Mouse (Mus musculus): Measurements from ENCODE around the gene Plbd1. TPM values are rescaled to one million over a fixed set of nuclear protein-coding genes. Genes with fewer than 3 reads are reported as not detected.

Gene Plbd1
- polyA plus RNA-seq, 1 experiment from 2014 or later = 32.8 TPM

- Histone ChIP-seq H3K36me3 (ENCODE audit: control insufficient read depth, insufficient read depth, low read length) (no peaks in the 10 kb centered on the region), H3K9ac (ENCODE audit: low read depth, low read length) (no peak overlapping the region), H3K4me2 (ENCODE audit: low read depth, low read length) (no peak overlapping the region), H3K9me3 (ENCODE audit: control insufficient read depth, low read length) (no peaks in the 10 kb centered on the region), H3K4me1 (ENCODE audit: control insufficient read depth, insufficient read depth, low read length) (peaks cover 6% of the 10 kb centered on the region), H3K27me3 (replicated peaks; ENCODE audit: control insufficient read depth, insufficient read depth, low read length) (peaks cover 3% of the 10 kb centered on the region), H3K27ac (ENCODE audit: low read length) (no peak overlapping the region), H3K4me3 (ENCODE audit: low read length) (no peak overlapping the region)
- 90% methylated on average over 9 of the region's 9 CpGs for WGBS
- no peak for ATAC-seq
These were observed 2.5 kb downstream of the Plbd1 start for GRCm38 (mm10) chr6:136659226-136659625.

GRCm38 (mm10) chr6:136658303-136658702, 3.4 kb downstream of the Plbd1 start:
- peaks cover 3% of the 10 kb centered on the region for H3K27me3 ChIP-seq (replicated peaks; ENCODE audit: control insufficient read depth, insufficient read depth, low read length)
- 70% methylated on average over 4 of the region's 4 CpGs for WGBS
- H3K4me1 ChIP-seq (ENCODE audit: control insufficient read depth, insufficient read depth, low read length) = peaks cover 6% of the 10 kb centered on the region

GRCm38 (mm10) chr6:136655786-136656185, 5.9 kb downstream of the Plbd1 start:
- no peaks in the 10 kb centered on the region for H3K4me1 ChIP-seq (ENCODE audit: control insufficient read depth, insufficient read depth, low read length)
- no peak overlapping the region for H3K4me3 ChIP-seq (ENCODE audit: low read length)
- no peaks in the 10 kb centered on the region for H3K9me3 ChIP-seq (ENCODE audit: control insufficient read depth, low read length)
- ATAC-seq = no peak
- H3K4me2 ChIP-seq (ENCODE audit: low read depth, low read length) = peak overlapping the region; percentile 3; the same call in 1 of the 2 replicates
- H3K9ac ChIP-seq (ENCODE audit: low read depth, low read length) = no peak overlapping the region
- no peaks in the 10 kb centered on the region for H3K27me3 ChIP-seq (replicated peaks; ENCODE audit: control insufficient read depth, insufficient read depth, low read length)
- no peaks in the 10 kb centered on the region for H3K36me3 ChIP-seq (ENCODE audit: control insufficient read depth, insufficient read depth, low read length)
- no peak overlapping the region for H3K27ac ChIP-seq (ENCODE audit: low read length)
- WGBS = 72% methylated on average over 11 of the region's 11 CpGs

More at GRCm38 (mm10) chr6:136658303-136658702, 3.4 kb downstream of the Plbd1 start:
- Histone ChIP-seq H3K9ac (ENCODE audit: low read depth, low read length) (no peak overlapping the region), H3K27ac (ENCODE audit: low read length) (no peak overlapping the region), H3K4me2 (ENCODE audit: low read depth, low read length) (no peak overlapping the region), H3K9me3 (ENCODE audit: control insufficient read depth, low read length) (no peaks in the 10 kb centered on the region), H3K4me3 (ENCODE audit: low read length) (no peak overlapping the region), H3K36me3 (ENCODE audit: control insufficient read depth, insufficient read depth, low read length) (no peaks in the 10 kb centered on the region)
- ATAC-seq = no peak

GRCm38 (mm10) chr6:136654470-136654869, 7.3 kb downstream of the Plbd1 start:
- H3K9me3 ChIP-seq (ENCODE audit: control insufficient read depth, low read length) = no peaks in the 10 kb centered on the region
- no peak overlapping the region for H3K4me3 ChIP-seq (ENCODE audit: low read length)
- ATAC-seq = no peak
- H3K36me3 ChIP-seq (ENCODE audit: control insufficient read depth, insufficient read depth, low read length) = no peaks in the 10 kb centered on the region
- H3K27ac ChIP-seq (ENCODE audit: low read length) = no peak overlapping the region
- no peaks in the 10 kb centered on the region for H3K4me1 ChIP-seq (ENCODE audit: control insufficient read depth, insufficient read depth, low read length)
- no peak overlapping the region for H3K4me2 ChIP-seq (ENCODE audit: low read depth, low read length)
- H3K9ac ChIP-seq (ENCODE audit: low read depth, low read length) = no peak overlapping the region
- 75% methylated on average over 20 of the region's 20 CpGs for WGBS
- no peaks in the 10 kb centered on the region for H3K27me3 ChIP-seq (replicated peaks; ENCODE audit: control insufficient read depth, insufficient read depth, low read length)

- Histone ChIP-seq H3K4me1 (ENCODE audit: control insufficient read depth, insufficient read depth, low read length) (no peaks in the 10 kb centered on the region), H3K27ac (ENCODE audit: low read length) (no peak overlapping the region)
These were observed 8.4 kb downstream of the Plbd1 start for GRCm38 (mm10) chr6:136653331-136653730.

GRCm38 (mm10) chr6:136650664-136651063, 11.1 kb downstream of the Plbd1 start:
- Histone ChIP-seq H3K27me3 (replicated peaks; ENCODE audit: control insufficient read depth, insufficient read depth, low read length) (no peaks in the 10 kb centered on the region), H3K4me2 (ENCODE audit: low read depth, low read length) (no peak overlapping the region), H3K27ac (ENCODE audit: low read length) (no peak overlapping the region), H3K9ac (ENCODE audit: low read depth, low read length) (no peak overlapping the region), H3K36me3 (ENCODE audit: control insufficient read depth, insufficient read depth, low read length) (no peaks in the 10 kb centered on the region), H3K4me3 (ENCODE audit: low read length) (no peak overlapping the region), H3K9me3 (ENCODE audit: control insufficient read depth, low read length) (no peaks in the 10 kb centered on the region), H3K4me1 (ENCODE audit: control insufficient read depth, insufficient read depth, low read length) (no peaks in the 10 kb centered on the region)
- 86% methylated on average over 8 of the region's 8 CpGs for WGBS
- ATAC-seq = no peak

More at GRCm38 (mm10) chr6:136653331-136653730, 8.4 kb downstream of the Plbd1 start:
- H3K9ac ChIP-seq (ENCODE audit: low read depth, low read length) = no peak overlapping the region
- H3K4me2 ChIP-seq (ENCODE audit: low read depth, low read length) = no peak overlapping the region
- WGBS = 53% methylated on average over 5 of the region's 5 CpGs
- no peaks in the 10 kb centered on the region for H3K27me3 ChIP-seq (replicated peaks; ENCODE audit: control insufficient read depth, insufficient read depth, low read length)
- H3K9me3 ChIP-seq (ENCODE audit: control insufficient read depth, low read length) = no peaks in the 10 kb centered on the region
- no peaks in the 10 kb centered on the region for H3K36me3 ChIP-seq (ENCODE audit: control insufficient read depth, insufficient read depth, low read length)
- no peak overlapping the region for H3K4me3 ChIP-seq (ENCODE audit: low read length)
- ATAC-seq = no peak

GRCm38 (mm10) chr6:136647455-136647861, 14.3 kb downstream of the Plbd1 start:
- Histone ChIP-seq H3K4me2 (ENCODE audit: low read depth, low read length) (no peak overlapping the region), H3K4me3 (ENCODE audit: low read length) (no peak overlapping the region), H3K36me3 (ENCODE audit: control insufficient read depth, insufficient read depth, low read length) (no peaks in the 10 kb centered on the region), H3K27ac (ENCODE audit: low read length) (0 out of 2 replicates have a peak overlapping the region, but pooled peaks have one; percentile 27), H3K9ac (ENCODE audit: low read depth, low read length) (no peak overlapping the region), H3K27me3 (replicated peaks; ENCODE audit: control insufficient read depth, insufficient read depth, low read length) (no peaks in the 10 kb centered on the region), H3K9me3 (ENCODE audit: control insufficient read depth, low read length) (no peaks in the 10 kb centered on the region), H3K4me1 (ENCODE audit: control insufficient read depth, insufficient read depth, low read length) (no peaks in the 10 kb centered on the region)
- 30% methylated on average over 10 of the region's 10 CpGs for WGBS
- peak; percentile 91 for ATAC-seq

- Histone ChIP-seq H3K4me1 (ENCODE audit: control insufficient read depth, insufficient read depth, low read length) (no peaks in the 10 kb centered on the region), H3K4me3 (ENCODE audit: low read length) (no peak overlapping the region), H3K9me3 (ENCODE audit: control insufficient read depth, low read length) (no peaks in the 10 kb centered on the region), H3K27ac (ENCODE audit: low read length) (no peak overlapping the region), H3K36me3 (ENCODE audit: control insufficient read depth, insufficient read depth, low read length) (no peaks in the 10 kb centered on the region), H3K9ac (ENCODE audit: low read depth, low read length) (no peak overlapping the region), H3K4me2 (ENCODE audit: low read depth, low read length) (no peak overlapping the region), H3K27me3 (replicated peaks; ENCODE audit: control insufficient read depth, insufficient read depth, low read length) (no peaks in the 10 kb centered on the region)
- 47% methylated on average over 6 of the region's 6 CpGs for WGBS
- no peak for ATAC-seq
These were observed 15.5 kb downstream of the Plbd1 start for GRCm38 (mm10) chr6:136646207-136646606.

- H3K4me2 ChIP-seq (ENCODE audit: low read depth, low read length) = no peak overlapping the region
- H3K27me3 ChIP-seq (replicated peaks; ENCODE audit: control insufficient read depth, insufficient read depth, low read length) = no peaks in the 10 kb centered on the region
- H3K9me3 ChIP-seq (ENCODE audit: control insufficient read depth, low read length) = no peaks in the 10 kb centered on the region
- 65% methylated on average over 9 of the region's 9 CpGs for WGBS
- ATAC-seq = no peak
- no peak overlapping the region for H3K4me3 ChIP-seq (ENCODE audit: low read length)
- H3K36me3 ChIP-seq (ENCODE audit: control insufficient read depth, insufficient read depth, low read length) = no peaks in the 10 kb centered on the region
- no peaks in the 10 kb centered on the region for H3K4me1 ChIP-seq (ENCODE audit: control insufficient read depth, insufficient read depth, low read length)
- H3K9ac ChIP-seq (ENCODE audit: low read depth, low read length) = no peak overlapping the region
- H3K27ac ChIP-seq (ENCODE audit: low read length) = no peak overlapping the region
These were observed 16.0 kb downstream of the Plbd1 start for GRCm38 (mm10) chr6:136645754-136646153.

GRCm38 (mm10) chr6:136644171-136644570, 17.6 kb downstream of the Plbd1 start:
- no peak for ATAC-seq
- Histone ChIP-seq H3K4me1 (ENCODE audit: control insufficient read depth, insufficient read depth, low read length) (no peaks in the 10 kb centered on the region), H3K4me3 (ENCODE audit: low read length) (no peak overlapping the region), H3K4me2 (ENCODE audit: low read depth, low read length) (no peak overlapping the region), H3K27ac (ENCODE audit: low read length) (no peak overlapping the region), H3K9me3 (ENCODE audit: control insufficient read depth, low read length) (no peaks in the 10 kb centered on the region), H3K36me3 (ENCODE audit: control insufficient read depth, insufficient read depth, low read length) (no peaks in the 10 kb centered on the region), H3K27me3 (replicated peaks; ENCODE audit: control insufficient read depth, insufficient read depth, low read length) (no peaks in the 10 kb centered on the region), H3K9ac (ENCODE audit: low read depth, low read length) (no peak overlapping the region)
- 94% methylated on average over 2 of the region's 2 CpGs for WGBS
